Mouse (Mus musculus) spleen, embryonic (tissue): Measurements from ENCODE around the gene Copa.

Experiments
- CTCF ChIA-PET: fragments of 350-600 bp; sonication (Branson Sonifier 250); formaldehyde crosslinking; loops from one replicate; lab custom pipeline; 2022; lab: Charles Lee

Gene Copa

DNA sequence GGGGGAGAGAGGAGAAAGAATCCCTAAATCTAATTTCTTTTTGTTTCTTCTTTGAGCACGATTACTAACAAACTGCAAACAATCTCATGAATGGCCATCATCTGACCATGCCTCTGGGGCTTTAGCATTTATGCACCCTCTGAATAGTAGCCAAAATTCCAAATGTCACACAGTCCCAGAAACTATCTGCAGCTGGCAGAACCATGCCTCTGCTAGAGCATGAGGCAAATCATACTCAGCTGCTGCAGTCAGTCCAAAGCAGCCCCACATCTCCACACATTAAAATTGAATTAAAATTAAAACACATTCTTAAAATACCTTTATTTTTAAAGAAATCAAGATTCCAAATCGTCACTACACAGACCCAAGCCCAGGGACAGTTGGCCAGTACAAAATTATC is 57.8 kb downstream of the Copa start:
- CTCF ChIA-PET: no interaction called here

DNA sequence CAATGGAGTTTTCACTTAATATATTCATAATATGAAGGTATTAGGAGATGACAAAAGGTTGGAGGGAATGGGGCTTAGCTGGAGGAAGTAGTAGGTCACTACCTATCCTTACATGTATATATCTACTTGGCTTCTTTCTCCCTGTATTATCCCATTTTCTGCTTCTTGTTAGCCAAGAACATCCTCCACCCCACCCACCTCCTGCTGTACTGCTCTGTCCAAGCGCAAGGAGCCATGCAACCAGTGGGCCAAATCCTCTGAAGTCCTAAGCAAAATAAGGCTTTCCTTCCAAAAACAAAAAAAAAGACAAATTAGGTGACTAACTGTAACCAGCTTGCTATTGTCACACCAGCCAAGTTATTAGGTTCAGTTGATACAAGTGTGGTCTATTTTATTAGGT is 58.5 kb downstream of the Copa start:
- CTCF ChIA-PET: no interaction called here

DNA sequence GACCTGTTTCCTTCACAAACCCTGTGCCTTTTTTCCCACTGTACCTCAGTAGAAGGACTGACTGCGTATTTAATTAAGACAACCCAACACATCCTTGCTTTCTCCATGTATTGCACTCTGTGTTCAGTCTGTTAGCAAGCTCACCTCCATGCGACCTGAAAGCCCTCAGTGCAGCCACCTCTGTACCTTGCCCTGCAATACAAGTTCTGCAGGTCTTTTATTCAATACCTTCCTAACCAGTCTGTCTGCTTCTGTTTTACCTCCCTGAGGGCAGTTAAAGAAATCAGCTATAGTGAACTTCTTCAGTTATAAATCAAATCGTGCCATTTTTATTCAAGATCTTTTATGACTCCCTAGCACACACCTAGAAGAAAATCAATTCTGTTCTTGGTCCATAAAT is 59.2 kb downstream of the Copa start:
- CTCF ChIA-PET: no interaction called here

GRCm38 (mm10) chr1:172143570-172143969 is 61.2 kb downstream of the Copa start:
- CTCF ChIA-PET: interaction anchor here (0.6 to 1.1 kb wide), 3 partner anchors 17 to 75 kb away, joined by 3 read pairs; no protein-coding TSS in a partner anchor

GRCm38 (mm10) chr1:172147835-172148278 is 65.5 kb downstream of the Copa start, which contains the start of gene Dcaf8:
Dcaf8 (plus strand) TSS chr1:172148084.
- CTCF ChIA-PET: no interaction called here

DNA sequence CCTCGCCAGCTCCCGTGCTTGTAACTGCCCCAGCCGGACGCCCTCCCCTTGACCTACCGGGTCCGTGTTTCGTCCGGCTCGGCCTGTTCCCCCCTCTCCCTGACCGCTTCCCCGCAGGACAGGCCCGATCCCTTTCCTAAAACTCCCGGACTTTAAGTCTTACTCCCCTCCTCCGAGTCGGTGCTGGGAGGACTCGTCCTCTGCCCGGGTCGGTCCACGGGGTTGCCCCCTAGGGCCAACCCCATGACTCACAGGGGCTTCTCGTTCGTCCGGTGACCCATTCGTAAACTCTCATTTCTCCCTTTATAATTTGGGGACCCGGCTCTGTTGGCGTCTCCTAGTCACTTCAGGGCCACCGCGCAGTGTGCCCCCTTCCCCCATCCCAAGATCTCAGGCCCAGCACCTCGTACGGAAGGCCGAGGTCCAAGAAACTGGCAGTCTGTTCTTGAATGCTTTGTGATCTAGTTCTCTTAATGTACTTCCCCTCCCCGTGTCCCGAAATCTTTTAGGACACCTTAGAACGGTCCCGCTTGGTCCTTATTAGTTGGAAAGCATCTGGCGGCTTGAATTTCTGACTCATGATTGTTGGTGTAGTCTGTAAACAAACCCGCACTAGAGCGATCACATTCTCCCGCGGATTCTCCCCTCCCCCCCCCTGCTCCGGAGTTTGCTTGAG is 66.1 kb downstream of the Copa start:
- CTCF ChIA-PET: interaction anchor here (0.5 to 1.0 kb wide), 5 partner anchors 29 to 135 kb away, joined by 3 to 15 read pairs (median 4); no protein-coding TSS in a partner anchor

- CTCF ChIA-PET: interaction anchor here (0.5 to 1.0 kb wide), 5 partner anchors 29 to 136 kb away, joined by 3 to 15 read pairs (median 4); no protein-coding TSS in a partner anchor
These were observed 66.9 kb downstream of the Copa start for GRCm38 (mm10) chr1:172148955-172149815.

DNA sequence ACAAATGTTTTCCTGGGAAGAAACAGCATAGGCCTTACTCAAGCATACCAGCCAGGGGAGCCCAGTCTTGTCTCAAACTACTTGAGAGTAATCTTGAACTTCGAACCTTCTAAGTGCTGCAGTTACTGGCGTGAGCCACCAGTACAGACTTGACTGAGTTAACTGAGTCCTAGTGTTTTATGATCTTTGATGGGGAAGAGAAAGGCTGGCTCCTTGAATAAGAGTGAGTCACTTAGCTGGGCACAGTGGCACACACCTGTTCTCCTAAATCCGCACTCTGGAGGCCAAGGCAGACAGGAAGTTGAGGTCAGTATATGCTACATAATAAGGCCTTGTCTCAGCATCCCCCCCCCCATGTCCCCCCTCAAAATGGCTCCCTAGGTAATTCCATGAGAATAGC is 72.2 kb downstream of the Copa start:
- CTCF ChIA-PET: no interaction called here

GRCm38 (mm10) chr1:172155518-172155917 is 73.2 kb downstream of the Copa start:
- CTCF ChIA-PET: no interaction called here

DNA sequence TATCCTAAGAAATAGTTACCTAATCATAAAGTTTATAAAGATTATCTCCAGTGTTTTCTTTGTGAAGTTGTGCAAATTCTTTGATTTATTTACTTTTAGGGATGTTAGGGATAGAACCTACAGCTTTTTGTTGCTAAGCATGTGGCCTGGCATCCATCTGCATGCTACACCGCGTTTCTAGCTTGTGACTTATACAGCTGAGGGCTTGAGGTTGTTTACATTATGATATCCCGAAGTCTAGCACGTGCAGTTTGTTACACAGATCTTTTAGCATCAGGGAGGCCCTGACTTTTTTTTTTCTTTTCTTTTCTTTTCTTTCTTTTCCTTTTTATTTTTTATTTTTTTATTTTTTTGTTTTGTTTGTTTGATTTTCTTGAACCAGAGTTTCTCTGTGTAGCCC is 77.6 kb downstream of the Copa start:
- CTCF ChIA-PET: interaction anchor here (0.6 kb wide), 1 partner anchor 139 kb away, joined by 4 read pairs; no protein-coding TSS in a partner anchor

- CTCF ChIA-PET: interaction anchor here (1.0 kb wide), 1 partner anchor 57 kb away, joined by 13 read pairs; no protein-coding TSS in a partner anchor
These were observed 78.2 kb downstream of the Copa start for GRCm38 (mm10) chr1:172160508-172160907.

- CTCF ChIA-PET: no interaction called here
These were observed 79.7 kb downstream of the Copa start for GRCm38 (mm10) chr1:172162009-172162408.

GRCm38 (mm10) chr1:172162959-172163358 is 80.6 kb downstream of the Copa start:
- CTCF ChIA-PET: interaction anchor here (0.8 kb wide), 1 partner anchor 313 kb away, joined by 3 read pairs; no protein-coding TSS in a partner anchor

DNA sequence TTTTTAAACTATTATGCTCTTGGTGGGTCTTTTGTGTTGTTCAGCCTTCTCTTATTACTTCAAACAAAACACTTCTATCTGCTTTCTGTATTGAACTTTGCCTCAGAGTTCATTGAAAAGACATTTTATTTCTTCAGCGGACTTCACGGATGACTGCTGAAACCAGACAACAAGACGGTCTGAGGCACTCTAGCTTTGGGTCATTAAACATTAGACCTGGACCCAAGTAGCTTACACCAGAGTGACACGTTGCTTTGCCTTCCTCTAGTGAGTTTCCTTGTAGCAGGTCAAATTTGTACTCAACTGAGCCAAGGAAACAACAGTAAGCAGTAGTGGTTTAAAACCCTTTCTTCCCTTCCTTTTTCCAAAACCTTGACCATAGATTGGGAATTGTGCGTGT is 85.6 kb downstream of the Copa start:
- CTCF ChIA-PET: no interaction called here

- CTCF ChIA-PET: interaction anchor here (0.5 kb wide), 1 partner anchor 1744 kb away, joined by 6 read pairs; no protein-coding TSS in a partner anchor
These were observed 87.5 kb downstream of the Copa start for GRCm38 (mm10) chr1:172169809-172170208.
